Mouse (Mus musculus) bone marrow, adult 2 months (tissue): ENCODE measurements around the gene Stab1.

Source experiments
- CTCF ChIP-seq: fragments of 200-500 bp; IDR thresholded peaks from 2 replicates; pipeline ENCODE4 v1.5.1; 2011; ENCODE audit warnings: low read length, control low read depth; ENCODE audit not compliant: control insufficient read depth, insufficient read depth
- POLR2A ChIP-seq: fragments of 200-500 bp; IDR thresholded peaks from 2 replicates; pipeline ENCODE4 v1.6.1; 2011; ENCODE audit warnings: low read depth, mild to moderate bottlenecking, control low read depth, low read length, borderline replicate concordance; ENCODE audit not compliant: control insufficient read depth

GRCm38 (mm10) chr14:31139666-31140065 is 28.8 kb downstream of the Stab1 start:
- TF ChIP-seq POLR2A (no peak), CTCF (no peak)
